15 mouse cellular contexts compared by ENCODE assay signal in genomic region chr13:103071783-103072182, GRCm38 (mm10).
DNase-seq lines count a peak whose midpoint lies in the region; ATAC-seq and TF ChIP-seq lines count a peak whose summit lies in the region.
"Had no signal": no experiment of that assay in that cellular context is flagged by ENCODE, and none has a peak within 500 bp of the region (broad histone marks: within the 10 kb centered on the region; RNA-seq: fewer than 3 reads in every experiment).

No protein-coding gene starts in this region.

- TF ChIP-seq POLR2A in MEL (IDR thresholded peaks at IDR 0.05; ENCODE audit: control insufficient read depth in 1 of 2, insufficient read depth in 1 of 2, low read depth in 1 of 2, low read length in 2 of 2, poor library complexity in 1 of 2) = no peak

- TF ChIP-seq RAD21 in MEL (IDR thresholded peaks at IDR 0.05; ENCODE audit: low read depth, low read length) = peak; percentile 42

- no peak for ATAC-seq in hindbrain, embryonic 13.5 days (ENCODE audit: low FRiP score)
- ATAC-seq in midbrain, embryonic 11.5 days (ENCODE audit: low FRiP score) = no peak
- no peak for ATAC-seq in midbrain, embryonic 15.5 days (replicated peaks)
- ATAC-seq in embryonic facial prominence, embryonic 11.5 days (replicated peaks; ENCODE audit: insufficient number of reproducible peaks, low FRiP score, low TSS enrichment, low read depth) = no peak
- ATAC-seq in monocyte, adult 5-6 weeks (replicated peaks; ENCODE audit: insufficient number of reproducible peaks, low FRiP score, low TSS enrichment, poor library complexity, severe bottlenecking) = no peak
- ATAC-seq: forebrain, embryonic 15.5 days; inflammation-experienced regulatory T-cells, adult 6 months had no signal

- H3K9ac ChIP-seq in hindbrain, embryonic 13.5 days = no peak overlapping the region
- no peak overlapping the region for H3K9ac ChIP-seq in midbrain, embryonic 11.5 days (ENCODE audit: low read length)
- no peak overlapping the region for H3K9ac ChIP-seq in midbrain, embryonic 15.5 days
- H3K9ac ChIP-seq in MEL (ENCODE audit: control insufficient read depth, low read depth, low read length, poor library complexity, severe bottlenecking) = no peak overlapping the region
- H3K9ac ChIP-seq in embryonic facial prominence, embryonic 11.5 days (replicated peaks; ENCODE audit: low read length) = no peak overlapping the region
- H3K9ac ChIP-seq: embryonic facial prominence, embryonic 12.5 days; forebrain, embryonic 15.5 days; heart, embryonic 13.5 days; neural tube, embryonic 12.5 days had no signal

- TF ChIP-seq EP300 in MEL (IDR thresholded peaks at IDR 0.05; ENCODE audit: low read depth in 1 of 2, low read length in 2 of 2) = no peak

- DNase-seq in hindbrain, embryonic 10.5 days (ENCODE audit: low spot score) = peak; percentile 14
- DNase-seq in midbrain, embryonic 11.5 days (ENCODE audit: low spot score, missing footprints) = peak; percentile 79
- DNase-seq in MEL (ENCODE audit: low read depth, low spot score) = peak; percentile 44
- DNase-seq in embryonic facial prominence, embryonic 11.5 days (ENCODE audit: low spot score) = peak; percentile 21
- DNase-seq in heart, postnatal 25 days (ENCODE audit: low spot score) = no peak

- H3K27me3 ChIP-seq in hindbrain, embryonic 10.5 days (ENCODE audit: insufficient read depth, poor library complexity, severe bottlenecking) = no peaks in the 10 kb centered on the region
- peaks cover 4% of the 10 kb centered on the region; the same call in 1 of the 2 replicates for H3K27me3 ChIP-seq in hindbrain, embryonic 13.5 days
- H3K27me3 ChIP-seq in midbrain, embryonic 11.5 days (ENCODE audit: control insufficient read depth, insufficient read depth, low read length) = no peaks in the 10 kb centered on the region
- no peaks in the 10 kb centered on the region for H3K27me3 ChIP-seq in midbrain, embryonic 15.5 days (replicated peaks)
- H3K27me3 ChIP-seq in MEL (ENCODE audit: control insufficient read depth in 1 of 2, insufficient read depth in 2 of 2, low read length in 2 of 2) = 0 out of 4 replicates have a peak, but pooled peaks cover 0 to 2% of the 10 kb centered on the region in 2 experiments
- no peaks in the 10 kb centered on the region for H3K27me3 ChIP-seq in embryonic facial prominence, embryonic 11.5 days (ENCODE audit: control insufficient read depth, insufficient read depth, low read length)
- H3K27me3 ChIP-seq: embryonic facial prominence, embryonic 12.5 days; forebrain, embryonic 15.5 days; heart, embryonic 13.5 days; neural tube, embryonic 12.5 days had no signal

- no peak overlapping the region for H3K4me2 ChIP-seq in hindbrain, embryonic 13.5 days
- no peak overlapping the region for H3K4me2 ChIP-seq in midbrain, embryonic 11.5 days
- H3K4me2 ChIP-seq in midbrain, embryonic 15.5 days = no peak overlapping the region
- H3K4me2 ChIP-seq in embryonic facial prominence, embryonic 11.5 days (ENCODE audit: low read depth, low read length) = no peak overlapping the region
- H3K4me2 ChIP-seq: embryonic facial prominence, embryonic 12.5 days; forebrain, embryonic 15.5 days; heart, embryonic 13.5 days; liver, embryonic 11.5 days; neural tube, embryonic 12.5 days had no signal

- no peak overlapping the region for H3K4me3 ChIP-seq in hindbrain, embryonic 10.5 days
- H3K4me3 ChIP-seq in hindbrain, embryonic 13.5 days = no peak overlapping the region
- H3K4me3 ChIP-seq in midbrain, embryonic 11.5 days (ENCODE audit: low read depth, low read length) = no peak overlapping the region
- no peak overlapping the region for H3K4me3 ChIP-seq in midbrain, embryonic 15.5 days
- no peak overlapping the region for H3K4me3 ChIP-seq in MEL (ENCODE audit: control insufficient read depth in 1 of 2, insufficient read depth in 1 of 2, low read depth in 2 of 2, low read length in 2 of 2)
- no peak overlapping the region for H3K4me3 ChIP-seq in embryonic facial prominence, embryonic 11.5 days (ENCODE audit: low read depth, low read length)
- H3K4me3 ChIP-seq: embryonic facial prominence, embryonic 12.5 days; forebrain, embryonic 15.5 days; heart, embryonic 13.5 days; megakaryocyte, embryonic 14.5 days; neural tube, embryonic 12.5 days had no signal

- 74% methylated on average over 3 of the region's 3 CpGs for WGBS in hindbrain, embryonic 10.5 days
- 77% methylated on average over 3 of the region's 3 CpGs for WGBS in hindbrain, embryonic 13.5 days
- WGBS in midbrain, embryonic 11.5 days = 81% methylated on average over 3 of the region's 3 CpGs
- WGBS in midbrain, embryonic 15.5 days = 88% methylated on average over 3 of the region's 3 CpGs
- 72% methylated on average over 3 of the region's 3 CpGs for WGBS in embryonic facial prominence, embryonic 11.5 days

- no peaks in the 10 kb centered on the region for H3K79me2 ChIP-seq in MEL (ENCODE audit: control insufficient read depth, insufficient read depth, low read length, poor library complexity)

- H3K9me3 ChIP-seq in hindbrain, embryonic 10.5 days = no peaks in the 10 kb centered on the region
- no peaks in the 10 kb centered on the region for H3K9me3 ChIP-seq in hindbrain, embryonic 13.5 days
- H3K9me3 ChIP-seq in midbrain, embryonic 11.5 days (ENCODE audit: control insufficient read depth, low read length) = no peaks in the 10 kb centered on the region
- no peaks in the 10 kb centered on the region for H3K9me3 ChIP-seq in midbrain, embryonic 15.5 days
- no peaks in the 10 kb centered on the region for H3K9me3 ChIP-seq in MEL (replicated peaks; ENCODE audit: insufficient read depth, low read length)
- no peaks in the 10 kb centered on the region for H3K9me3 ChIP-seq in embryonic facial prominence, embryonic 11.5 days (replicated peaks; ENCODE audit: control insufficient read depth, low read length)
- H3K9me3 ChIP-seq: embryonic facial prominence, embryonic 12.5 days; forebrain, embryonic 15.5 days; heart, embryonic 13.5 days; megakaryocyte, embryonic 14.5 days; neural tube, embryonic 12.5 days had no signal

- TF ChIP-seq CTCF in MEL (IDR thresholded peaks at IDR 0.05 in 2 of 3, conservative IDR thresholded peaks at IDR 0.05 in 1 of 3; ENCODE audit: control insufficient read depth in 1 of 3, insufficient read depth in 1 of 3, low read depth in 2 of 3, low read length in 3 of 3, poor library complexity in 1 of 3, severe bottlenecking in 1 of 3) = peak; percentile 24 to 54 (median 43); a peak in 5 of 6 replicates

- H3K36me3 ChIP-seq in hindbrain, embryonic 10.5 days = no peaks in the 10 kb centered on the region
- H3K36me3 ChIP-seq in hindbrain, embryonic 13.5 days = no peaks in the 10 kb centered on the region
- no peaks in the 10 kb centered on the region for H3K36me3 ChIP-seq in midbrain, embryonic 11.5 days (ENCODE audit: control insufficient read depth, insufficient read depth, low read length)
- no peaks in the 10 kb centered on the region for H3K36me3 ChIP-seq in midbrain, embryonic 15.5 days (replicated peaks)
- no peaks in the 10 kb centered on the region for H3K36me3 ChIP-seq in MEL (ENCODE audit: control insufficient read depth in 1 of 2, insufficient read depth in 2 of 2, low read length in 2 of 2)
- no peaks in the 10 kb centered on the region for H3K36me3 ChIP-seq in embryonic facial prominence, embryonic 11.5 days (replicated peaks; ENCODE audit: control insufficient read depth, insufficient read depth, low read depth, low read length)
- H3K36me3 ChIP-seq: embryonic facial prominence, embryonic 12.5 days; forebrain, embryonic 15.5 days; neural tube, embryonic 12.5 days had no signal

- intact Hi-C loops in heart, postnatal 25 days (cut with DNase I) = no loop called here

- peaks cover 7% of the 10 kb centered on the region for H3K4me1 ChIP-seq in hindbrain, embryonic 10.5 days (replicated peaks)
- H3K4me1 ChIP-seq in hindbrain, embryonic 13.5 days (replicated peaks) = peaks cover 11% of the 10 kb centered on the region; the same call in 1 of the 2 replicates
- no peaks in the 10 kb centered on the region for H3K4me1 ChIP-seq in midbrain, embryonic 11.5 days (ENCODE audit: control insufficient read depth, insufficient read depth, low read length)
- no peaks in the 10 kb centered on the region; the same call in 1 of the 2 replicates for H3K4me1 ChIP-seq in midbrain, embryonic 15.5 days
- H3K4me1 ChIP-seq in MEL (ENCODE audit: control insufficient read depth in 1 of 2, insufficient read depth in 2 of 2, low read length in 2 of 2) = no peaks in the 10 kb centered on the region
- H3K4me1 ChIP-seq in embryonic facial prominence, embryonic 11.5 days (ENCODE audit: control insufficient read depth, insufficient read depth, low read length) = no peaks in the 10 kb centered on the region
- H3K4me1 ChIP-seq: neural tube, embryonic 12.5 days had no signal

- H3K27ac ChIP-seq in hindbrain, embryonic 10.5 days = no peak overlapping the region
- H3K27ac ChIP-seq in hindbrain, embryonic 13.5 days = no peak overlapping the region
- no peak overlapping the region for H3K27ac ChIP-seq in midbrain, embryonic 11.5 days (ENCODE audit: low read depth, low read length)
- no peak overlapping the region for H3K27ac ChIP-seq in midbrain, embryonic 15.5 days
- no peak overlapping the region for H3K27ac ChIP-seq in MEL (ENCODE audit: control insufficient read depth, low read depth, low read length)
- no peak overlapping the region for H3K27ac ChIP-seq in embryonic facial prominence, embryonic 11.5 days (replicated peaks; ENCODE audit: low read depth, low read length)
- H3K27ac ChIP-seq: embryonic facial prominence, embryonic 12.5 days; forebrain, embryonic 15.5 days; heart, embryonic 13.5 days; neural tube, embryonic 12.5 days had no signal

TF ChIP-seq in MEL, 35 proteins besides CTCF, POLR2A, EP300 and RAD21:
- no peak for TF ChIP-seq MYB (IDR thresholded peaks at IDR 0.05; ENCODE audit: low read depth, low read length)
- no peak for TF ChIP-seq TBP (IDR thresholded peaks at IDR 0.05; ENCODE audit: low read depth, low read length)
- no peak for TF ChIP-seq MEF2A (IDR thresholded peaks at IDR 0.05; ENCODE audit: extremely low read depth, insufficient replicate concordance, low read depth, low read length, poor library complexity, severe bottlenecking)
- no peak for TF ChIP-seq ETS1 (IDR thresholded peaks at IDR 0.05; ENCODE audit: low read depth, low read length)
- peak; percentile 42 for TF ChIP-seq ZC3H11A (IDR thresholded peaks at IDR 0.05; ENCODE audit: low read depth, low read length)
- peak; percentile 58 for TF ChIP-seq SMC3 (IDR thresholded peaks at IDR 0.05; ENCODE audit: low read depth, low read length)
